Mouse (Mus musculus) adrenal gland, postnatal 10 days (tissue): ENCODE data around the gene 1700113H08Rik. TPM values are rescaled to one million over a fixed set of nuclear protein-coding genes. Genes with fewer than 3 reads are reported as not detected.

ENCODE experiments used
- DNase-seq: peaks from one replicate; pipeline ENCODE4 v3.0.0; 2021; ENCODE audit warnings: mixed read lengths
- long read RNA-seq, 2 experiments: library from polyadenylated mRNA; stranded (forward); transcript quantifications; one replicate each; pipeline ENCODE4 v2.0.0; 2021
- total RNA-seq, 2 experiments: library from RNA; stranded (reverse); gene quantifications; 2 replicates each; pipeline ENCODE4 v1.2.3; 2021

1700113H08Rik gene
- total RNA-seq = under 1 TPM; 0.36 to 0.42 TPM
- long read RNA-seq, experiment 1 = 0 reads
- long read RNA-seq, experiment 2 = 0 reads

DNA sequence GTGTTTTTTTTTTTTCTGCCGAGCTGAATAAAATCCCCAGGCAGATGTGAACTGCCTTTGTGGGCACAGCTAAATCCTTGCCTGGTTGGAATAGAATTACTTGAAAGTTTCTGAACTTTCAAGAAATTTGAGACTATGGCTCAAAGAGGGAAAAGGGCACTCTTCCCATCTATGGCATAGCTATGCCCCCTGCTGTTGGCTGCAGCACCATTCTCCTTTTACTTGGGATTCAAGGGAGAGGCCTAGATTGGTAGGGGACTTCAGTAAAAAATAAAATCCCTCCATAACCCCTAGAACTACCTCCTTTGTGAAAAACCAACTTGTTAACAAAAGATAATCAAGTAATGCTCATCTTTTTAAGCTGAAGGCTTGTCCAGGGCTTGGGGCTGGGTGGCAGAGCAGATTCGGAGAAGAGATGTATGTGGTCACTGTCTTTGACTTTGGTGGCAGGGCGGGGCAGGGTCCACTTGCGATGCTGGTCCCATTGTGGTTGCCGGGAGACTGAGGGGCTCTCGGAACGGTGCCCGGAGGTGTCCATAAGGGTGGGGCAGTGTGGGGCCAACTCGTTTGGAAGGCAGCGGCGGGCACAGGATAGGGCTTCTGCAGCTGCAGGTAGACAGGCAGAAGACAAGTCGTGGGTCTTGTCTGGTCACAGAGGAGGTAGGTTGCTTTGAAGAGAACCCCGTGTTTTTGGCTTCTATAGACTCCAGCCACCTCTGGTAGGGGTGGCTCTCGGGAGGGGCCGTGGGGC is at the start of gene 1700113H08Rik:
1700113H08Rik (plus strand) TSS at position 546 of the 751 bp plus-strand sequence.
- peak; percentile 36 for DNase-seq

DNA sequence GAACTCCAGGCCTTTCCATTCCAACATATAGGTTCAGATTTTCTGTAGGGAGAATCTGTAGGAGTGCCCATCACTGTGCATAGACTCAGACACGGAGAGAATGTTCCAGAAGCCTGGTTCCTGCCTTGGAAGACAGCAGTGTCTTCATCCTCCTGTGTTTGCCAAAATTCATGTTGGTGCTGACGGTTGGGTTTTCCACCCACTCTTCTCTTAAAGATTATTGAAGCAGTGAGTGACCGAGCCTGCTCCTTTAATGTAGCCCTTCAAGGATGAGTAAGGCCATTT is 49.7 kb upstream of the 1700113H08Rik start:
- DNase-seq = no peak

DNA sequence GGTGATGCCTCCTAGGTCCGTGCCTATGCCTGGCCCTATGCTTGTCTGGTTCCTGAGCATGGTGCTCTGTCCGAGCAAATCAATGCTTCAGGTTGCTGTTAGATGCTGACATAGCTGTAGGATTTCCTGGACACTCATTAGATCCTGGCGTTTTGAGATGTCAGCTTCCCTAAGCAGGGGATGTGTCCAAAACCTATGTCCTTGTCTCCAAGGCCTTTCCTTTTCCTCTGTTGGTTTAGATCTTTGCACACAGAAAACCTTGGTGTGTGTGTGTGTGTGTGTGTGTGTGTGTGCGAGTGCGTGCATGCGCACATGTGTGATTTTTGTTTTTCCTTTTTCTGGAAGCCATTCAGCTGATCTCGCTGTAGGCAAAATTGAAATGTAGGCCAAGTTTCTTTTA is 45.8 kb upstream of the 1700113H08Rik start:
- DNase-seq = no peak

DNA sequence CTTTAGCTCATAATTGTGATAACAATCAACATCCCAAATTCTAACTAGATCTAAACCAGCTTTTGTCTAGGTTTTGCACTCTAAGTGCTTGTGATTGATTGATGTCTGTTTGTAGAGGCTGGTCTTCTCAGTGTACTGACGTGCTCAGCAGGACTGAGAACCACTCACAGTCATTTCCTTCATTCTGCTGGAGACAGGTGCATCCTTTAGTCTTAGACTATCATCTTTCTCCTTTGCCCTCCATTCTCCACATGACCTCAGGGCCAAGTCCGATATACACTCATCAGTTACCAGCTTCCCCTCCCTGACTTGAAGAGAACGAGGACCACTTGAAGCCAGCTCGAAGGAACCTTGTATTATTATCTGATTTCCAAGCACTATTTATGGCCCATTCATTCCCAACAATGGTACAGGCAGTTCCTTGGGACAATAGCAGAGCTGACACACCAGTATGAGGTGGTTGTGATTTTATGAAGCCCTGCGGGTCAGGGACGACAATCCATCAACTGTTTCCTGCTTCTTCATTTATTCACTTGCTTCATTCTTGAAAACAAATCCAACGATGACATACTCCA is 43.4 kb upstream of the 1700113H08Rik start:
- peak; percentile 9 for DNase-seq

GRCm38 (mm10) chr10:87015403-87015802 is 42.4 kb upstream of the 1700113H08Rik start:
- DNase-seq = no peak

GRCm38 (mm10) chr10:87016151-87016692 is 41.6 kb upstream of the 1700113H08Rik start:
- DNase-seq = no peak

DNA sequence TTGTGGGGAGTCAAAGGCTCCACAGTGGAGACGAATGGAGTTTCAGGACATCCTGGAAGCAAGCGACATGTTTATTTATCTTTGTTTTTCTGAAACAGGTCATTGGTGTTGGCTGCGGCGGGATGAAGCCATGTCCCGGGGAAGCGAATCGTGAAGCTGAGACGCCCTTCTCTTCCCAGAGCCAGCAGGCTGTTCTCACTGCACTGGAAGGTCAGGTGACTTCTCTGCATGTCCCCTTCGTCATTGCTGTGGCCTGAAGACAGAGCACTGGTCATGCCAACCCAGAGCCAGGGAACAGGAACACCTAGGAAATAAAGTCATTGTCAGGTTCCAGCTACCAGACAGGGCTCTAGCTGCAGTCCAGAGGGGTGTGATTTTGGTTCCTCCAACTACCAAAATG is 39.0 kb upstream of the 1700113H08Rik start:
- DNase-seq = no peak

- DNase-seq = peak; percentile 73
Measured at GRCm38 (mm10) chr10:87020711-87021110, 37.1 kb upstream of the 1700113H08Rik start.

- peak; percentile 91 for DNase-seq
Measured at GRCm38 (mm10) chr10:87024884-87025283, 33.0 kb upstream of the 1700113H08Rik start.

DNA sequence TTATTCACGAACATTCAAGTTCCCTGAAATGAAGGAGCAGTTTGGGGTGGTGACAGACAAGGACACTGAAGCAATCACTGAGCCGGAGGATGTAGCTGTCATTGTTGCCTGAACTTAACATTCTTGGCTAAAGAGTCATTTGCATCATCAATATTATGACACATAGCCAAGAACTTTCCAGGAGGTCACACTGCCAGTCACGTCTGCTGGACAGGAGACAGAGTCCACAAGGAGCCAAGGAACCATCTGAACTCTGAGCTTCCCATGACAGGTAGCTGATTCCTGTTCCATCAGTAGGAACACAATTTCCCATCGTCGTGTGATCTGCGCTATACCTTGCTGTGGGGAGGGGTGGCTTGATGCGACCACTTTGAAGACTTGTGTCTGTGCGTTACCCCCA is 25.1 kb upstream of the 1700113H08Rik start:
- DNase-seq = peak; percentile 3

- no peak for DNase-seq
Measured at GRCm38 (mm10) chr10:87035866-87036265, 22.0 kb upstream of the 1700113H08Rik start.

DNA sequence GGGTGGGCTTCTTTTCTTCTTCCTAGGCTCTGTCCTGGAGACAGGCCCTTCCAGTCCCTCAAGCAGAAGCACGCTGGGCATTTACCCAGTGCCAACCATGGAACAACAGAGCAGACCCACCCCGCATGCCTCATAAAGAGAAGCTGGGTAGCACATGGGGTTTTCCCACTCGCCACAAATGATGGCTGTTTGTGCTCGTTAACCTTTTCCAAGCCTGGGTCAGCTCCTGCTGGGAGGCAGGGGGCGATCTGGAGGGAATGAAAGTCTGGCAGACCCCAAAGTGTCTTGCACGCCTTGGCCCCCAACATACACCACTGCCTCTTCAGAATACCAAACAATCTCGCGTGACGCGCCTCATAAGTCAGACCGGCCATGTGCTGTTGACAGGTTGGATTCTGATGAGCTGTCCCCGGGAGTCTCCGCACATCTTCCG is 21.6 kb upstream of the 1700113H08Rik start:
- DNase-seq = no peak

DNA sequence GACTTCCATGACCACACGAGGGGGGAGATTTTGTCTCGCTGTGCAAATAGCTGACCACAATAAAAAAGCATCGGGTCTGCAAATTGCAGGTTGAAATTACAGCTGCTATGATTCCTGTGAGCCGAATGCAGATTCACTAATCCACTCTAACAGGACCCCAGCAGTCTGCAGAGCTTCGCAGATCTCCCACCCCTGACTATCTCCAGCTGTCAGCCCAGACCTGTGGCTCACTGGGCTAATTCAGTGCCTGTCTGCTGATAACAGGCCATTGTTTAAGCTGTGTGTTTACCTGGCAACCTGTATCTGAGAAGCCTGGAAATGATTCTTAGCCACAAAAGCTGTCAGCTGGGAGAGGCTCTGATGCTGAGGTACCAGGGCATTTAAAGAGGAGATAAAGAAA is 20.8 kb upstream of the 1700113H08Rik start:
- no peak for DNase-seq

DNA sequence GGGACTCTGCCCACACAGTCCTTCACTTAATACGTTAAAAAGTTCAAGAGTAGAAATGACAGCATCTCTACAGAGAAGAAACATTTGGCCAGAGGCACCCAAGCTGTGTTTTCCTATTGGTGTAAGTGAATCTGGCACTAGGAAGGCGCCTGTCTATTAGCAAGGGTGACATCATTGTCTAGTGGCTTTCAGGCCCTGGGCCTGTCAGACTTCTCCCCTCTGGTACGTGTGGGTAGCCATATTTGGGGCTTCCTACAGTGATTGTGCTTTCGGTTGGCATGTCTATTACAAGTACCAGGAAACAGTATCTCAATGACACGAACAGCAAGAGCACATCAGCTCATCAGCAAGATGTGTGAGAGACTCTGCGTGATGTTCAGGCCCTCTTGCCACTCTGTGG is 18.5 kb upstream of the 1700113H08Rik start:
- no peak for DNase-seq

- no peak for DNase-seq
Measured at GRCm38 (mm10) chr10:87039800-87040199, 18.0 kb upstream of the 1700113H08Rik start.

- DNase-seq = no peak
Measured at GRCm38 (mm10) chr10:87041265-87041664, 16.6 kb upstream of the 1700113H08Rik start.

DNA sequence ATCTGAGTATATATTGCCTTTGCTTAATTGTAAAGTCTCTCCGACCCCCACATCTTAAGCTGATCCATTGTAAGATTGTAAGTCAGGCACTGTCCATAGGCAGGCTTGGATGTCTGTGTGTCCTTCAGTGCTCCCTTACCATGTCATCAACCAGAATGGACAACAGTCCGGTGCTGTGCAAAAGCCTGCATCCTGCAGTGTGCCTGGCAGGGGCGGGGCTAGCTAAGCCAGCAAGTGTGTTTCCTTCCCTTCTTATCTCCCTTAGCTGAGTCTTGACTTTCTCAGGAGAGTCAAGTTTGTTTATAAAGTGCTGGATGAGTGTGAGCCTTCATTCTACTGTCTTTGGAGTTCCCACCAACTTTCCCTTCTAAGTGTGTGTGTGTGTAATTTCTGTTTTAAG is 12.6 kb upstream of the 1700113H08Rik start:
- no peak for DNase-seq

GRCm38 (mm10) chr10:87046469-87046868 is 11.4 kb upstream of the 1700113H08Rik start:
- no peak for DNase-seq

DNA sequence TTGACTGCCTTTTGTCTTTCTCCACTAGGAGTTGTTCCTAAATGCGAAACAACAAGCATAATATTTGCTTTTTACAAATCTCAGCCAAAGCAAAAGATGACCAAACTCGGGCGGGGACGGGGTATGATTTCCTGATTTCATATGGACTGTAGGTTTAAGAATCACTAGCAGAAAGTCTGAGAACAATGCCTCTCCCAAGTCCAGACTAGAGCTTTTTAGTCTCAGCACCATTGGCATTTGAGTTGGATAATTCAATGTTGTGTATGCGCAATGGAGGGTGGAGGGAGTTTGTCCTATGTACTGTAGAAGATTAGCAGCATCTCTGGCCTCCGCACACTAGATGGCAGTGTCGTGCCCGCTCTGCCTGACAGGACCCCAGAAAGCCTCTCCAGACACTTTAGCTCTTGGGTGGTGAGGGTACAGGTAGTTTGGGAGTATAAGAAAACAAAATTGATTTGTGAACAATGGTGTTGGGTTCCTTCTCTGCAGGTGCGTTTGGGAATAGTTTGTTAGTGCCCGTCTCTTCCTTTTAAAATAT is 10.8 kb upstream of the 1700113H08Rik start:
- no peak for DNase-seq

- no peak for DNase-seq
Measured at GRCm38 (mm10) chr10:87049179-87049578, 8.7 kb upstream of the 1700113H08Rik start.

DNA sequence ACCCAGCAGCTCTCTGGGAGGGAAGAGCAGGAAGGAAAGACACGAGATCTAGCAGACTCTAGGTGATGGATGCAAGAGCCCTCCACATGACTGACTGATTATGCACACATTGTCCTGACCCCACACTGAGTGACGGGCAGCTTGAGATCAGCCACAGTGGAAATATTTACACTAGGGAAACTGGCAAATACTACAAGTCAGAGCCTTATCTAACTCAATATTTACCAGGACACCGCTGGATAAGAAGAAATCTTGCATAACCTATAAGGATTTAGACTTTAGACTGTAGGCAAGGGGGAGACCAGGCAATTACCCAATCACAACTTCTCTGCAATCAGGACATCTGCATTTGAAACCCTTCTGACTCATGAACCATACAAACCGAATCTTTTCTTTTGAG is 6.1 kb upstream of the 1700113H08Rik start:
- no peak for DNase-seq

GRCm38 (mm10) chr10:87058251-87058925 is 543 bp downstream of the 1700113H08Rik start:
- peak; percentile 44 for DNase-seq

GRCm38 (mm10) chr10:87058926-87059325 is 1.1 kb downstream of the 1700113H08Rik start:
- DNase-seq = no peak
